Mouse (Mus musculus) inflammation-experienced regulatory T-cells, adult 6 months (primary cell): ENCODE measurements around the gene Utf1. TPM values are rescaled to one million over a fixed set of nuclear protein-coding genes. Genes with fewer than 3 reads are reported as not detected.

Source experiments
- ATAC-seq: one replicate; pipeline ENCODE4 v1.8.0; 2017
- polyA plus RNA-seq, 3 experiments: library from polyadenylated mRNA; unstranded; fragments of 100-300 nt; shearing (Covaris generic); gene quantifications; one replicate each; pipeline ENCODE4 v1.2.1; 2017

Gene Utf1
- polyA plus RNA-seq, 3 experiments from 2014 or later = 3.3 to 5.0 (median 3.6) TPM

DNA sequence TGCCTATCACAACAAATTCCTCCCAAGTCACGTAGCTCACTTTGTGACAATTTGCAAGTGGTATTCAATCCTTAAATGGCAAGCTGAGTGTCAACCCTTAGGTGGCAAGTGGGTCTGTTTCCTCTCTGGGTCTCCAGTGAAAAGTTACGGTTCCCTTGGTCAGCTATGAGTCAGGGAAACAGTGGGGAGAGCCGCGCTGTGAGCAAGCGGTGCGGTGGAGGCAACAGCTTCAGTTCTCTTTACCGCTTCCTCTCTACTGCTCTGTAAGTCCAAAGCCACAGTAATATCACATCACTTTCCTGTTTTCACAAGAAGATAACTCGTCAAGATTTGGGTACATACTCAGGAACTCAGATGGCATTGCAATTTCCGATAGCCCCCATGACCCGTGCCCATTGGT lies 30.7 kb downstream of the Utf1 start:
- peak; percentile 62 for ATAC-seq

GRCm38 (mm10) chr7:139975471-139975870 lies 31.9 kb downstream of the Utf1 start:
- ATAC-seq = no peak

GRCm38 (mm10) chr7:139978278-139978892 lies 34.8 kb downstream of the Utf1 start, which contains the start of gene 6430531B16Rik:
Gene 6430531B16Rik, minus strand, starts transcription at chr7:139978755.
- peak; percentile 93 for ATAC-seq

GRCm38 (mm10) chr7:139979011-139979719 lies 35.6 kb downstream of the Utf1 start:
- ATAC-seq = no peak

DNA sequence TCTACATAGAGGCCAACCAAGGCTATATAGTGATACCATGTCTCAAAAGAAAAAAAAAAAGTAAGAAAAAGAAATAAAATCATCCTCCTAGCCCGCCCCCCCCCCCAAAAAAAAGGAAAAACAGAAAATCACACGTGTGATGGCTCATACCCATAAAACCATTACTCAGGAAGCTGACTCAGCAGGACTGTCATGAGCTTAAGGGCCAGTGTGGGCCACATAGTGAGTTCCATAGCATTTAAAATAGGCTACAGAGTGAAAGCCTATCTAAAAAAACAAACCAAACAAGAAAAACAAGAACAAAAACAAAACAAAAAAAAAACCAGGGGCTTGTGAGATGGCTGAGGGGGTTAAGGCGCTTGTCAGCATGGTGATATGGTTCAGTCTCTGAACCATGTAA lies 37.2 kb downstream of the Utf1 start:
- no peak for ATAC-seq

GRCm38 (mm10) chr7:139982058-139982457 lies 38.5 kb downstream of the Utf1 start:
- ATAC-seq = no peak

DNA sequence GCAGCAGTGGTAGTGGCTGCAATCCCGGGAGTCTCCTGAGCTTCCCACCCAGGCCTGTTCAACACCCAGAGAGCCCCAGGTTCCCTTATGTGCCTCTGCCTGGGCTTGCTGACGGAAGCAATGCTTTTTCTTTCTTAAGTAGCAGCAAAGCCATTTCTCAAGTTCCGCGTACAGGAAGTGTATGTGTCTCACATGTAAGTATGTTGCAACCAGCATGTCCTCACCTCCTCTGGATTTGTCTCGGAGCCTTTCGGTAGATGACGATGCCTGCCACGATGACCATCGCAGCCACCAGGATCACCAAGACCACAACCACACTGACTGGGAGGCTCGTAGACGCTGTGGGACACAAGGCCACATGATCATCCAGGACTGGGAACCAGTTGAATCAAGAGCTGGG lies 40.9 kb downstream of the Utf1 start:
- no peak for ATAC-seq

DNA sequence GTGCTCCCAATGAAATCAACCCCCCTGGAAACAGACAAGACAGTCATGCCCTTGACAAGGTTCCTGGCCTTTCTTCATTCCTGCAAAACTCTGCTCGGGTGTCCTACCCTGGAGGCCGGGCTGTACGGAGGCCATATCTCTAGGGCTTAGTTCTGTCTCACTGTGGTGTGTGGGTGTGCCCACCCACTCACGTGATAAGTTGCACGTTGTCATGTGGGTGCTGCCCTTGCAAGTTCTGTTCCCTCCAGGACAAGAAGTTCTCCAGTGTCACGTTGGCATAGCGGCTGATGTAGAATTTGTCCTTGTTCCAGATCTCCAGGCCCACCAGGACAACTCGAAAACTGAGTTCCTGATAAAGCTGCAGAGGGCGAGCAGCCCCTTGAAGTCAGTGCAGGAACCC lies 44.7 kb downstream of the Utf1 start:
- ATAC-seq = no peak

GRCm38 (mm10) chr7:139990864-139991394 lies 47.3 kb downstream of the Utf1 start:
- ATAC-seq = no peak

DNA sequence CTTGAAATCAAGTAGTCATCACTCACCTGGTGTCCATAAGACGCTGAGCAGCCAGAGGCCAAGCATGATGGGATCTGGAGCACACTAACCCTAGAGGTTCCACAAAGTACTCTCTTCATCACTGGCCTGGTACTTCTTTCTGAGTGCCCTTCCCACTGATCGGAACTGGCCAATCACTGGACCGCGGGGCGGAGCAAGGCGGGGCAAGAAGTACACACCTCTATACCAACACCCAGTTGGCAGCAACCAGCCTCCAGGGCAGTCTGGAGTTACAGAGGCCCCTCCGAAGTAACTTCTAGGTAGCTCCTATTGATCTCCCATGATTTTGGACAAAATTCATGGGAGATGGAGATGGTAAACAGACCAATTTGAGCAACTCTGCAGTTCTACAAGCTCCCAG lies 48.8 kb downstream of the Utf1 start, which contains the start of gene Adam8:
TSS of gene Adam8 (minus strand) at position 157 of the 400 bp plus-strand sequence.
- ATAC-seq = peak; percentile 34

DNA sequence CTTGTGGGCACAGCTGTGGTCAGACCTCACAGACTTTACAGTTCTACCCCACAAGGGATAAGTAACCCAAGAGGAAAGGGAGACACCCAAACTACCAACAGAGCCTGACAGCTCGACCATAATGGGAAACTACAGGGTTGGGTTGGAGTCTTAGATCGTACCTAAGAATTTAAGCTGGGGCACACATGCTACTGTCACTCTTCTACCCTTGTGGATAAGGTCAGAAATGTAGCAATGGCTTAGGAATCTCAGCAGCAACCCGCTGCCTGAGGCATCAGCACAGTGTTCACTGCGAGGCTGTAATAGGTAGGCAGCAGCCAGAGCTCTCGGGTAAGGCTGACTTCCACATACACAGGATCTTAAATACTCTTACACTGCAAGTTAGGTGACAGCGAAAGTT lies 49.9 kb downstream of the Utf1 start:
- no peak for ATAC-seq

GRCm38 (mm10) chr7:139994202-139994601 lies 50.6 kb downstream of the Utf1 start:
- no peak for ATAC-seq

DNA sequence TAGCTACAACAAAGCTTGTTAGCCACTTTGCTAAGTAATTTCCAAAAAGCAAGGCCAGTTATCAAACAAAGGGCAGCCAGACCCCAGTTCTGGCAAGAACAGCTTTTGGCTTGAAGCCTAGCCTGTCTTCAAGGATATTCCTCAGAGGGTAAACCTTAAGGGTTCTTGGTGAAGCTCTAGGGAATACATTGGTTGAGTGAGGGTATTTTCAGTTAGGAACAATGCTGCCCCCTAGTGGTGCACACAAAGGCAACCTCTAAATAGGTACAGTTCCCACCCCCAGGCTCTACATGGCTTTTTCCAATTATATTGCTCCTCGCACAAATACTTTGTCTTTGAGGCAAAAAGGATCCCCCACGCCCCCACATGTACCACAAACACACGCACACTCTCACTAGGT lies 51.1 kb downstream of the Utf1 start:
- ATAC-seq = peak; percentile 84

Other genes with a start within 250 kb of the Utf1 start
- not detected for gene Adgra1, start 109.6 kb upstream of the Utf1 start, polyA plus RNA-seq
- under 1 TPM; 0.20 to 0.49 (median 0.38) TPM for gene Kndc1, start 49.1 kb upstream of the Utf1 start, polyA plus RNA-seq
- 1 to 10 TPM in 2 of 3 experiments, under 1 TPM in 1; 0.66 to 1.5 (median 1.0) TPM for gene 6430531B16Rik, start 35.0 kb downstream of the Utf1 start, polyA plus RNA-seq
- 10 to 100 TPM in 2 of 3 experiments, 1 to 10 TPM in 1; 8.8 to 59.4 (median 13.1) TPM for gene Adam8, start 48.8 kb downstream of the Utf1 start, polyA plus RNA-seq
- gene Zfp511, start 92.6 kb downstream of the Utf1 start, polyA plus RNA-seq = 10 to 100 TPM; 25.0 to 30.1 (median 25.7) TPM
- 10 to 100 TPM; 24.8 to 32.5 (median 28.0) TPM for gene Tubgcp2, start 92.9 kb downstream of the Utf1 start, polyA plus RNA-seq
- not detected for gene Msx3, start 105.3 kb downstream of the Utf1 start, polyA plus RNA-seq
- not detected for gene Caly, start 138.8 kb downstream of the Utf1 start, polyA plus RNA-seq
- gene Prap1, start 149.6 kb downstream of the Utf1 start, polyA plus RNA-seq = not detected
- gene Fuom, start 158.7 kb downstream of the Utf1 start, polyA plus RNA-seq = 10 to 100 TPM; 11.6 to 13.9 (median 12.7) TPM
- gene Paox, start 172.0 kb downstream of the Utf1 start, polyA plus RNA-seq = 1 to 10 TPM; 1.9 to 5.3 (median 3.8) TPM
- 10 to 100 TPM; 73.3 to 94.2 (median 81.1) TPM for gene Echs1, start 172.7 kb downstream of the Utf1 start, polyA plus RNA-seq
- 10 to 100 TPM; 16.4 to 28.8 (median 22.9) TPM for gene Mtg1, start 193.8 kb downstream of the Utf1 start, polyA plus RNA-seq
- gene Sprn, start 211.1 kb downstream of the Utf1 start, polyA plus RNA-seq = not detected
- gene Olfr522, start 221.0 kb downstream of the Utf1 start, polyA plus RNA-seq = under 1 TPM in 1 of 3 experiments, not detected in 2; 0.07 TPM
- not detected for gene Olfr523, start 229.4 kb downstream of the Utf1 start, polyA plus RNA-seq